ENCODE assay signal across 9 mouse cellular contexts in genomic region chr5:133010624-133011575, GRCm38 (mm10).
A peak's percentile ranks its signal among the peaks of the same experiment; 100 is the strongest.
DNase-seq lines count a peak whose midpoint lies in the region; ATAC-seq and TF ChIP-seq lines count a peak whose summit lies in the region.
"Had no signal": no experiment of that assay in that cellular context is flagged by ENCODE, and none has a peak within 500 bp of the region (broad histone marks: within the 10 kb centered on the region; RNA-seq: fewer than 3 reads in every experiment).

No protein-coding gene starts in this region.

- peak; percentile 16 for DNase-seq in lung, embryonic 14.5 days
- DNase-seq in lung, adult 2 months = no peak
- DNase-seq in cerebellum, postnatal 10 days = peak; percentile 87 to 91
- peak; percentile 20 to 76 for DNase-seq in left cerebral cortex, adult 9 months (ENCODE audit: low spot score in 2 of 2)
- DNase-seq in liver = no peak
- no peak for DNase-seq in spleen, postnatal 14 days (ENCODE audit: low spot score in 2 of 2)

- no peak overlapping the region for H3K4me2 ChIP-seq in lung, embryonic 14.5 days
- no peak overlapping the region for H3K4me2 ChIP-seq in heart, embryonic 13.5 days
- H3K4me2 ChIP-seq in hindbrain, embryonic 13.5 days = no peak overlapping the region

- no peaks in the 10 kb centered on the region for H3K4me1 ChIP-seq in lung, embryonic 14.5 days (ENCODE audit: insufficient read depth)
- H3K4me1 ChIP-seq in lung, adult 2 months (ENCODE audit: control insufficient read depth, insufficient read depth, low read length) = no peaks in the 10 kb centered on the region
- H3K4me1 ChIP-seq in heart, embryonic 13.5 days = peaks cover 11% of the 10 kb centered on the region
- no peaks in the 10 kb centered on the region for H3K4me1 ChIP-seq in hindbrain, embryonic 13.5 days (replicated peaks)

- 81% methylated on average over 14 of the region's 14 CpGs for WGBS in lung, embryonic 14.5 days
- 74% methylated on average over 14 of the region's 14 CpGs for WGBS in lung, adult 2 months
- WGBS in heart, embryonic 13.5 days = 51% methylated on average over 14 of the region's 14 CpGs
- WGBS in hindbrain, embryonic 13.5 days = 87% methylated on average over 14 of the region's 14 CpGs

- no peak for ATAC-seq in lung, embryonic 14.5 days (ENCODE audit: insufficient read depth)
- ATAC-seq in heart, embryonic 13.5 days (ENCODE audit: extremely low read depth, insufficient number of reproducible peaks, low FRiP score, low TSS enrichment) = no peak
- no peak for ATAC-seq in hindbrain, embryonic 13.5 days (ENCODE audit: low FRiP score)

- H3K27ac ChIP-seq in lung, embryonic 14.5 days (ENCODE audit: low read depth) = no peak overlapping the region
- 0 out of 2 replicates have a peak overlapping the region, but pooled peaks have one; percentile 2 for H3K27ac ChIP-seq in heart, embryonic 13.5 days (replicated peaks)
- H3K27ac ChIP-seq in hindbrain, embryonic 13.5 days = no peak overlapping the region
- H3K27ac ChIP-seq: macrophage had no signal

- no peak for TF ChIP-seq POLR2A in lung, adult 2 months (IDR thresholded peaks at IDR 0.05; ENCODE audit: borderline replicate concordance, extremely low read depth, low read depth, low read length)

- H3K4me3 ChIP-seq in lung, embryonic 14.5 days (ENCODE audit: low read depth, low read length) = no peak overlapping the region
- H3K4me3 ChIP-seq in lung, adult 2 months (replicated peaks; ENCODE audit: extremely low read depth, low read depth, low read length) = no peak overlapping the region
- H3K4me3 ChIP-seq in heart, embryonic 13.5 days = no peak overlapping the region
- H3K4me3 ChIP-seq in hindbrain, embryonic 13.5 days = no peak overlapping the region

- H3K9me3 ChIP-seq in lung, embryonic 14.5 days (ENCODE audit: low read depth, low read length) = no peaks in the 10 kb centered on the region
- 0 out of 2 replicates have a peak, but pooled peaks cover 3% of the 10 kb centered on the region for H3K9me3 ChIP-seq in heart, embryonic 13.5 days
- H3K9me3 ChIP-seq in hindbrain, embryonic 13.5 days = no peaks in the 10 kb centered on the region

- no peaks in the 10 kb centered on the region for H3K36me3 ChIP-seq in lung, embryonic 14.5 days (ENCODE audit: insufficient read depth)
- H3K36me3 ChIP-seq in heart, embryonic 13.5 days = no peaks in the 10 kb centered on the region
- H3K36me3 ChIP-seq in hindbrain, embryonic 13.5 days = no peaks in the 10 kb centered on the region

- no peak for TF ChIP-seq CTCF in lung, embryonic 14.5 days (IDR thresholded peaks at IDR 0.05; ENCODE audit: low read depth)
- TF ChIP-seq CTCF in lung, adult 2 months (IDR thresholded peaks at IDR 0.05; ENCODE audit: insufficient read depth, low read length) = no peak

- H3K9ac ChIP-seq in lung, embryonic 14.5 days = no peak overlapping the region
- H3K9ac ChIP-seq in heart, embryonic 13.5 days = no peak overlapping the region
- no peak overlapping the region for H3K9ac ChIP-seq in hindbrain, embryonic 13.5 days

- no peaks in the 10 kb centered on the region for H3K27me3 ChIP-seq in lung, embryonic 14.5 days (ENCODE audit: insufficient read depth, low read length)
- H3K27me3 ChIP-seq in heart, embryonic 13.5 days (replicated peaks) = no peaks in the 10 kb centered on the region
- no peaks in the 10 kb centered on the region for H3K27me3 ChIP-seq in hindbrain, embryonic 13.5 days

Comparison
In these comparisons a context has a peak if more than half of its experiments do, and no peak if none do; other contexts are left out.
1. DNase-seq: peak in lung, embryonic 14.5 days (single experiment), cerebellum, postnatal 10 days (2 of 2) and left cerebral cortex, adult 9 months (2 of 2); none in lung, adult 2 months (single experiment), liver (single experiment) and spleen, postnatal 14 days (0 of 2).